In the genomic region with DNA sequence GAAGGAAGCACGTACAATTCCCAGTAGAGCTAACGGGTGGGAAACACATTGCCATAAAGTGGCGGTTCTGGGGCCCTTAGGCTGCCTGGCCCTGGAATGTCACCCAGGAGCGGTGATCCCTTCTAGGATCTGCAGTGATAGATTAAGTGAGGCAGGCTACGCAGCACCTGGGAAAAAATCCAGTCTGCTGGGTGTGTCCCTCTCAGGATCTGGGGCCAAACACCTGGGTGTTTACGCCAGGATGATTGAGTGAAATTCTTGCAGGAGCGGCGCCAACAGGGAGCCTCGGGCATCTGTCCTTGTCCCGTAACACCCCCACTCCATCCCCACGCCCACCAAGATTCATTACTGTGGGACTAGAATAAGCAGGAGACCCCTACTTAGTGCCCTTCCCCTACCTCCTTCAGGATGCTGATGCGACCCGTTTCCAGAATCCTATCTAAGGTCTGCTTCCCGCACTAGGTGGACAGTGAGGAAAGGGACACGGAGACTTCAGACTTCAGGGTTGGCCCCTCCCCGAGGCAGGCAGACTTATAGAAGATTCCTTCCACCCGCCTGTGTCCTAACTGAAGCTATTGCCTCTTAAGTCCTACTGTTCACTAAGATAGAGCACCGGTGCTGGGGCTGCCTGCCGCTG, we compare ENCODE assay signal across 9 mouse cellular contexts. TPM values are rescaled to one million over a fixed set of nuclear protein-coding genes. Genes with fewer than 3 reads are reported as not detected.
DNase-seq lines count a peak whose midpoint lies in the region; ATAC-seq and TF ChIP-seq lines count a peak whose summit lies in the region.
"Had no signal": no experiment of that assay in that cellular context is flagged by ENCODE, and none has a peak within 500 bp of the region (broad histone marks: within the 10 kb centered on the region; RNA-seq: fewer than 3 reads in every experiment).

No protein-coding gene starts in this region.

- H3K27me3 ChIP-seq in embryonic facial prominence, embryonic 13.5 days, result peaks cover 23% of the 10 kb centered on the region; the same call in 1 of the 2 replicates
- no peaks in the 10 kb centered on the region for H3K27me3 ChIP-seq in intestine, embryonic 14.5 days (replicated peaks; ENCODE audit: control insufficient read depth, insufficient read depth, low read length)
- H3K27me3 ChIP-seq in midbrain, postnatal 0 days (ENCODE audit: insufficient read depth, low read length), result no peaks in the 10 kb centered on the region

- 13% methylated on average over 19 of the region's 19 CpGs for WGBS in embryonic facial prominence, embryonic 13.5 days
- 21% methylated on average over 19 of the region's 19 CpGs for WGBS in intestine, embryonic 14.5 days
- 14% methylated on average over 19 of the region's 19 CpGs for WGBS in midbrain, postnatal 0 days

- H3K4me3 ChIP-seq in embryonic facial prominence, embryonic 13.5 days, result peak overlapping the region; percentile 28
- H3K4me3 ChIP-seq in intestine, embryonic 14.5 days (ENCODE audit: low read depth, low read length), result peak overlapping the region; percentile 20
- peak overlapping the region; percentile 31 for H3K4me3 ChIP-seq in midbrain, postnatal 0 days (ENCODE audit: low read depth, low read length)

- H3K4me2 ChIP-seq in embryonic facial prominence, embryonic 13.5 days, result peak overlapping the region; percentile 59
- H3K4me2 ChIP-seq in intestine, embryonic 14.5 days (ENCODE audit: low read length), result peak overlapping the region; percentile 48
- H3K4me2 ChIP-seq in midbrain, postnatal 0 days (ENCODE audit: low read depth, low read length, poor library complexity, severe bottlenecking), result peak overlapping the region; percentile 54

- 0 out of 2 replicates have a peak, but pooled peaks cover 5% of the 10 kb centered on the region for H3K36me3 ChIP-seq in embryonic facial prominence, embryonic 13.5 days
- no peaks in the 10 kb centered on the region for H3K36me3 ChIP-seq in intestine, embryonic 14.5 days (ENCODE audit: control insufficient read depth, insufficient read depth, low read length)
- H3K36me3 ChIP-seq in midbrain, postnatal 0 days (ENCODE audit: insufficient read depth, low read length), result no peaks in the 10 kb centered on the region

- peak; percentile 19 for DNase-seq in kidney, adult 11 months
- no peak for DNase-seq in kidney, postnatal 14 days
- no peak for DNase-seq in intestine, embryonic 14.5 days (ENCODE audit: low spot score)
- no peak for DNase-seq in midbrain, postnatal 0 days (ENCODE audit: low spot score)
- no peak for DNase-seq in embryo, embryonic 10.5 days (ENCODE audit: low spot score)
- DNase-seq in cerebellum, postnatal 36 days, result no peak

- peak overlapping the region; percentile 49 for H3K9ac ChIP-seq in embryonic facial prominence, embryonic 13.5 days
- H3K9ac ChIP-seq in intestine, embryonic 14.5 days (ENCODE audit: low read length), result 0 out of 2 replicates have a peak overlapping the region, but pooled peaks have one; percentile 7
- 0 out of 2 replicates have a peak overlapping the region, but pooled peaks have one; percentile 5 for H3K9ac ChIP-seq in midbrain, postnatal 0 days (replicated peaks; ENCODE audit: low read length, poor library complexity, severe bottlenecking)

- H3K4me1 ChIP-seq in embryonic facial prominence, embryonic 13.5 days, result peaks cover 83% of the 10 kb centered on the region
- H3K4me1 ChIP-seq in intestine, embryonic 14.5 days (replicated peaks; ENCODE audit: control insufficient read depth, insufficient read depth, low read length), result peaks cover 37% of the 10 kb centered on the region
- H3K4me1 ChIP-seq in midbrain, postnatal 0 days (ENCODE audit: insufficient read depth, low read length), result peaks cover 23% of the 10 kb centered on the region

- ATAC-seq in embryonic facial prominence, embryonic 13.5 days (ENCODE audit: insufficient number of reproducible peaks, insufficient read depth, low FRiP score, low TSS enrichment, low read depth), result no peak
- peak; percentile 28; the same call in 1 of the 2 replicates for ATAC-seq in intestine, embryonic 14.5 days (replicated peaks; ENCODE audit: low FRiP score, low TSS enrichment, low read depth)
- peak; percentile 44; the same call in 1 of the 2 replicates for ATAC-seq in midbrain, postnatal 0 days (ENCODE audit: low FRiP score)
- no peak for ATAC-seq in monocyte, adult 5-6 weeks (replicated peaks; ENCODE audit: insufficient number of reproducible peaks, low FRiP score, low TSS enrichment, poor library complexity, severe bottlenecking)

- H3K27ac ChIP-seq in embryonic facial prominence, embryonic 13.5 days, result 0 out of 2 replicates have a peak overlapping the region, but pooled peaks have one; percentile 7
- no peak overlapping the region for H3K27ac ChIP-seq in intestine, embryonic 14.5 days (ENCODE audit: low read depth)
- H3K27ac ChIP-seq in midbrain, postnatal 0 days (ENCODE audit: low read depth, low read length), result peak overlapping the region; percentile 59

- no peaks in the 10 kb centered on the region for H3K9me3 ChIP-seq in embryonic facial prominence, embryonic 13.5 days
- no peaks in the 10 kb centered on the region for H3K9me3 ChIP-seq in intestine, embryonic 14.5 days (ENCODE audit: control insufficient read depth, low read length)
- H3K9me3 ChIP-seq in midbrain, postnatal 0 days (ENCODE audit: low read length), result no peaks in the 10 kb centered on the region

- TF ChIP-seq CTCF in midbrain, postnatal 0 days (IDR thresholded peaks at IDR 0.05), result no peak

RNA-seq across cellular contexts. Expression of a gene that starts 23.6 kb away (rescaled TPM):
- polyA plus RNA-seq in embryonic facial prominence, embryonic 13.5 days (2015; fragmentation: Nextera tagmentation; extraction: Ambion mirVana), result 21.8 and 23.6 TPM in 2 replicates
- polyA plus RNA-seq in intestine, embryonic 14.5 days (2014; fragmentation: Nextera tagmentation; extraction: Ambion mirVana), result 11.5 and 12.1 TPM in 2 replicates
- total RNA-seq in midbrain, postnatal 0 days (2014; rRNA removed), result 129 and 160 TPM in 2 replicates
- polyA plus RNA-seq in midbrain, postnatal 0 days (2015; fragmentation: Nextera tagmentation; extraction: Ambion mirVana), result 42.7 and 42.9 TPM in 2 replicates
- total RNA-seq in monocyte, adult 5-6 weeks (2017), result not detected in 3 replicates
- total RNA-seq: MEL had no signal

Comparison
In these comparisons a context has a peak if more than half of its experiments do, and no peak if none do; other contexts are left out.
1. ATAC-seq: peak in intestine, embryonic 14.5 days (single experiment) and midbrain, postnatal 0 days (single experiment); none in embryonic facial prominence, embryonic 13.5 days (single experiment) and monocyte, adult 5-6 weeks (single experiment).
2. Peak in every context shown above with its lines, with median percentiles within 50 percentile points of each other: H3K4me2 ChIP-seq, H3K4me3 ChIP-seq and H3K9ac ChIP-seq.